Mouse (Mus musculus): ENCODE data around the gene Mettl7a3. TPM values are rescaled to one million over a fixed set of nuclear protein-coding genes. Genes with fewer than 3 reads are reported as not detected.
"Not testable (repeated sequence)": the region's sequence is repeated elsewhere in the genome, so short reads cannot be mapped to it uniquely, and the experiment has no call there.

Mettl7a3 gene
- polyA plus RNA-seq, 1 experiment from 2014 or later: not detected

GRCm38 (mm10) chr15:100337847-100338246 lies 3.1 kb downstream of the Mettl7a3 start:
- not testable (repeated sequence) for H3K9ac ChIP-seq; H3K9me3 ChIP-seq; H3K36me3 ChIP-seq (replicated peaks); H3K4me3 ChIP-seq (replicated peaks); H3K27me3 ChIP-seq; H3K27ac ChIP-seq; H3K4me2 ChIP-seq; H3K4me1 ChIP-seq; ATAC-seq (ENCODE audit: low FRiP score)
- WGBS: 47% methylated on average over 10 of the region's 10 CpGs

- H3K4me2 ChIP-seq; H3K27me3 ChIP-seq; H3K9ac ChIP-seq; H3K4me3 ChIP-seq (replicated peaks); H3K4me1 ChIP-seq; H3K36me3 ChIP-seq (replicated peaks); H3K9me3 ChIP-seq; ATAC-seq (ENCODE audit: low FRiP score); H3K27ac ChIP-seq: not testable (repeated sequence)
- 70% methylated on average over 4 of the region's 5 CpGs for WGBS
Measured at GRCm38 (mm10) chr15:100341314-100341980, 6.7 kb downstream of the Mettl7a3 start.

DNA sequence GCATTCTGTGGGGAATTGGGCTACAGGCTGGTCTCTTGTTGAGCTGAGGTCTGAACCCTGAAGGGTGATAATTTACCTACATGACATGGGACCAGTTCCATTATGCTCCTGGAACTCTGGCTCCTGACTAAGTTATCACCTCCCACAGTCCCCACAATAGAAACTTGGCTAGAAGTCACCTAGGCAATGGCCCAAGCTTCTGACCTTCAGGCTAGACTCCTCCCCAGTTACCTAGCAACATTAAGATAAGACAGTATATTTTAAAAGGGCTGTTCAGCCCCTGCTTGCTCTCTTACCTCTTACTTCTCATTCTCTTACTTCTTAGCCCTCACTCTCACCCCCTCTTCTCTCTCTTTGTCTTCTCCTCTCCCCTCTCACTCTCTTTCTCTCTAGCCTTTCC lies 10.8 kb downstream of the Mettl7a3 start:
- Histone ChIP-seq H3K27ac (no peak overlapping the region), H3K27me3 (no peaks in the 10 kb centered on the region), H3K4me1 (no peaks in the 10 kb centered on the region; the same call in 1 of the 2 replicates), H3K4me2 (no peak overlapping the region), H3K9ac (no peak overlapping the region), H3K9me3 (no peaks in the 10 kb centered on the region), H3K36me3 (replicated peaks) (no peaks in the 10 kb centered on the region), H3K4me3 (replicated peaks) (no peak overlapping the region)
- no peak for ATAC-seq (ENCODE audit: low FRiP score)

DNA sequence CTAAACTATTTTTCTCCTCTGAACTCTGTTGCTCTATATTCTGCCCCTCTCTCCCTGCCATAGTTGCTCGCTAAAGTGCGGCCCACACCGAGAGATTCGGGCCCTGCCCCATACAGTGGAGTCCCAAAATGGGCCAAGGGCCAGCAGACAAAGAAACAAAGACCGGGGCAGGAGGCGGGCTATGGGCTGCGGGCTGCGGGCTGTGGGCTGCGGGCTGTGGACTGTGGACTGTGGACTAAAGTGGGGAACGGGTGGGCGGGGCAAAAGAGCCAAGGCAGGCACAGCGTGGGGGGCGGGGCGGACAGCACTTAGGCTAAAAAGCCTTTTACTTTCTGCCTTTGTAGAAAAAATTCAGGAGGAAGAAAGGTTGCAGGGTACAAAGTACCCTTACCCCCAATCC lies 12.0 kb downstream of the Mettl7a3 start:
- peak overlapping the region; percentile 50; the same call in 1 of the 2 replicates for H3K27ac ChIP-seq
- WGBS: 67% methylated on average over 14 of the region's 14 CpGs
- H3K27me3 ChIP-seq: no peaks in the 10 kb centered on the region
- H3K4me2 ChIP-seq: no peak overlapping the region
- H3K4me3 ChIP-seq (replicated peaks): no peak overlapping the region
- ATAC-seq (ENCODE audit: low FRiP score): no peak
- no peaks in the 10 kb centered on the region for H3K36me3 ChIP-seq (replicated peaks)
- no peaks in the 10 kb centered on the region; the same call in 1 of the 2 replicates for H3K4me1 ChIP-seq
- no peak overlapping the region for H3K9ac ChIP-seq
- no peaks in the 10 kb centered on the region for H3K9me3 ChIP-seq

DNA sequence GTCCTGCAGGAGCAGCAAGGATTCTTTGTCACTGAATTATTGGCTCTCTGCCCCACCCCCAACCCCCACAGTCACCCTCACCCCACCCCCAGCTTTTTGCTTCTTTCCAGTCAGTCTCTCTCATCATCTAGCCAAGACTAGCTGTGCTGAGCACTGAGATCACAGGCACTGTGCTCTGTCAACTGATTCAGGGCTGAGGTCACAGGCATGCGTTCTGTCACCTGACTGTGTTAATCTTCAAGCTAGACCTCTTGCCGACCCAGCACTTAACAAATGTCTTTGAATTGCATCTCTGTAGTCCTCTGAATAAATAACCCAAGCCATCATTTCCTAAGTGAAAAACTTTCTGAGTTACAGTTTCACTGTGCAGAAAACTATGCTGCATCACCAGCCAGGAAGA lies 14.8 kb downstream of the Mettl7a3 start:
- H3K27ac ChIP-seq: no peak overlapping the region
- no peak overlapping the region for H3K4me2 ChIP-seq
- H3K9me3 ChIP-seq: no peaks in the 10 kb centered on the region
- no peak overlapping the region for H3K4me3 ChIP-seq (replicated peaks)
- no peak for ATAC-seq (ENCODE audit: low FRiP score)
- H3K4me1 ChIP-seq: no peaks in the 10 kb centered on the region; the same call in 1 of the 2 replicates
- 59% methylated on average over 2 of the region's 2 CpGs for WGBS
- H3K9ac ChIP-seq: no peak overlapping the region
- H3K27me3 ChIP-seq: no peaks in the 10 kb centered on the region
- H3K36me3 ChIP-seq (replicated peaks): no peaks in the 10 kb centered on the region

DNA sequence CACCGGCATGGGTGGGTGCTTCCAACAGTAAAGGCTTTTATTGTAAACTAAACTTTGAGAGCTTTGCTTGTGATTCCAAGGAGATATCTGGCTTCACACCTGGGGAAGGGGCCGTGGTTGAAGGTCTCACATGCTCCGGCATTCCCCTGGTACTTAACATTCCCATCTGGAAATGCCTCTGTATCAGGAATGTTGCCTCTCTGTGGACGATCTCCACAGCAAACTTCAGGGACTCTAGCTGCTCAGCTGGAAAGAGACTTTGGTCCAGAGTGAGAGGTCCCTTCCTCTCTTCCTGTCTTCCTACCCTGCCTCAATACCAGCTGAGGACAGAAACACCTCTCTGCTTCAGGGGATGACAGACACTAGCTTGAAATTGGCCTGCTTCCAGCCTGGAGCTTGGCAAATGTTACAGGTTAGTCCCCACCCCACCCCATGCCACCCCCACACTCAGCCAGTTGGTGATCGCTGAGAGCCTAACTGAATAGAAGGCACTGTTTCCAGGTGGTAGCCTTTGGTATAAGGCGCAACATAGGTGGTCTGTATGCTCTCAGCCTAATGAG lies 16.9 kb downstream of the Mettl7a3 start:
- H3K36me3 ChIP-seq (replicated peaks): no peaks in the 10 kb centered on the region
- no peaks in the 10 kb centered on the region for H3K9me3 ChIP-seq
- H3K27me3 ChIP-seq: no peaks in the 10 kb centered on the region
- ATAC-seq (ENCODE audit: low FRiP score): no peak
- H3K9ac ChIP-seq: no peak overlapping the region
- no peak overlapping the region for H3K27ac ChIP-seq
- H3K4me1 ChIP-seq: no peaks in the 10 kb centered on the region; the same call in 1 of the 2 replicates
- 78% methylated on average over 6 of the region's 6 CpGs for WGBS
- H3K4me3 ChIP-seq (replicated peaks): no peak overlapping the region
- H3K4me2 ChIP-seq: no peak overlapping the region

DNA sequence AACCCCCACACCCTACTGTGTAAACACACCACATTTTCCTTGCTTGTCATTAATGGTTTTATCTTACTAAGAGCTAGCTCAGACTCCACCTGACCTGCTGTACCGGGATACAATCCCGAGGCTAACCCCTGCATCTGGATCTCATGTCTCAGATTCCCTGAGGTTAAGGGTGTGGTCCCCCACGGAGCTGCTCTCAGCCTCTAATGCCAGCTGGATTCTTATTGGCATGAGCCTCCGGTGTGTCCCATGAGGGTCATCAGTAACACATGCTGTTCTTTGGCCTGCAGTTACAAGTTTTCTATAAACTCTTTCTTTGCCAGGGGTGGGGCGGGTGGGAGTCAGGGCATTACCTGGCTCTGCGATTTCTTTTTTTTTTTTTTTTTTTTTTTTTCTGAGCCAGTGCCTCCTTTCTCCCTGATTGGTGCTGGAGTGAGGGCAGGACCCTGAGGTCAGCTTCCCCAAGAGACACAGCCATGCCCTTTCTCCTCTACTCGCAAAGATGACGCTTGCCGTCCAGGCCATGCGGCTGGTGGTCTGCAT lies 18.1 kb downstream of the Mettl7a3 start, which contains the start of the genes Methig1 and Mettl7a2:
Gene Methig1 (plus strand): TSS at position 439 of the 540 bp plus-strand sequence.
Gene Mettl7a2 (plus strand): TSS at position 490 of the 540 bp plus-strand sequence.
- H3K4me1 ChIP-seq: no peaks in the 10 kb centered on the region
- no peaks in the 10 kb centered on the region for H3K9me3 ChIP-seq
- H3K4me2 ChIP-seq: no peak within 1 kb of the TSS
- H3K36me3 ChIP-seq (replicated peaks): no peaks in the 10 kb centered on the region
- H3K27ac ChIP-seq: no peak within 1 kb of the TSS
- no peaks in the 10 kb centered on the region for H3K27me3 ChIP-seq
- no peak within 1 kb of the TSS for H3K4me3 ChIP-seq (replicated peaks)
- 93% methylated on average over 9 of the region's 10 CpGs for WGBS
- no peak for ATAC-seq (ENCODE audit: low FRiP score)
- no peak within 1 kb of the TSS for H3K9ac ChIP-seq

DNA sequence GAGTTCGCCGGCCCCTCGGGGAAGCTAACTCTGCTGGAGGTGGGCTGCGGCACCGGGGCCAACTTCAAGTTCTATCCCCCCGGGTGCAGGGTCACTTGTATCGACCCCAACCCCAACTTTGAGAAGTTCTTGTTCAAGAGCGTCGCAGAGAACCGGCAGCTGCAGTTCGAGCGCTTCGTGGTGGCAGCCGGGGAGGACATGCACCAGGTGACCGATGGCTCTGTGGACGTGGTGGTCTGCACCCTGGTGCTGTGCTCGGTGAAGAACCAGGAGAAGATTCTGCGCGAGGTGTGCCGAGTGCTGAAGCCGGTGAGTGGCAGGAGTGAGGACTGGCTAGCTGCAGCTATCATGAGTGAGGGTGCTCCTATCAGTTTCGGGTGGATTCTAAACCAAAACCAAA lies 18.7 kb downstream of the Mettl7a3 start:
- H3K4me3 ChIP-seq (replicated peaks); H3K27ac ChIP-seq; H3K9ac ChIP-seq; H3K4me1 ChIP-seq; H3K36me3 ChIP-seq (replicated peaks); H3K9me3 ChIP-seq; H3K4me2 ChIP-seq; H3K27me3 ChIP-seq; ATAC-seq (ENCODE audit: low FRiP score): not testable (repeated sequence)
- 94% methylated on average over 22 of the region's 22 CpGs for WGBS

GRCm38 (mm10) chr15:100355876-100356275 lies 21.1 kb downstream of the Mettl7a3 start:
- no peak overlapping the region for H3K4me3 ChIP-seq (replicated peaks)
- H3K9ac ChIP-seq: no peak overlapping the region
- 88% methylated on average over 5 of the region's 5 CpGs for WGBS
- H3K4me1 ChIP-seq: no peaks in the 10 kb centered on the region
- no peak overlapping the region for H3K27ac ChIP-seq
- H3K4me2 ChIP-seq: no peak overlapping the region
- no peaks in the 10 kb centered on the region for H3K9me3 ChIP-seq
- no peaks in the 10 kb centered on the region for H3K36me3 ChIP-seq (replicated peaks)
- ATAC-seq (ENCODE audit: low FRiP score): no peak
- H3K27me3 ChIP-seq: no peaks in the 10 kb centered on the region

GRCm38 (mm10) chr15:100364242-100364641 lies 29.5 kb downstream of the Mettl7a3 start, which contains the start of gene Higd1c:
Higd1c (plus strand) TSS chr15:100364542.
- no peaks in the 10 kb centered on the region for H3K27me3 ChIP-seq
- H3K4me3 ChIP-seq (replicated peaks): no peak within 1 kb of the TSS
- no peak for ATAC-seq (ENCODE audit: low FRiP score)
- H3K4me2 ChIP-seq: no peak within 1 kb of the TSS
- H3K9ac ChIP-seq: no peak within 1 kb of the TSS
- H3K4me1 ChIP-seq: no peaks in the 10 kb centered on the region
- no peaks in the 10 kb centered on the region for H3K36me3 ChIP-seq (replicated peaks)
- no peak within 1 kb of the TSS for H3K27ac ChIP-seq
- WGBS: 81% methylated on average over 7 of the region's 7 CpGs
- H3K9me3 ChIP-seq: no peaks in the 10 kb centered on the region

DNA sequence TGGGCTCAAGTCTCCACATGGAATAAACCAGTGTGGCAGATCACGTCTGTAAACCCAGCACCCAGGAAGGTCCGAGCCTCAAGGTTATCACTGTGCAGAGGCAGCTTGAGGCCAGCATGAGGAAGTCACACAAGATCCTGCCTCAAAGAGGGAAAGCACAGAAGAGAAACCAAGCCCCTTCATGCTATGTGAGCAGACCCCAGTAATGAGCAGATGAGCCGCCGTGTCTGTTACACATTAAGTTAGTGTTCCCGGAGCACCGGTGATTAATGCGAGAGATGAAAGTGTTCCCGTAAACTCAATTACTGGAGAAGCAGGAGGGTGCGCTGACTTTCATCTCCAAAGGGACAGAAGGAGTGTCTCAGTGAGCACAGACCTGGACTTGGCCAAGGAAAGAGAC lies 31.2 kb downstream of the Mettl7a3 start:
- 77% methylated on average over 9 of the region's 9 CpGs for WGBS
- not testable (repeated sequence) for H3K9me3 ChIP-seq; H3K27ac ChIP-seq; H3K27me3 ChIP-seq; H3K36me3 ChIP-seq (replicated peaks); H3K4me2 ChIP-seq; ATAC-seq (ENCODE audit: low FRiP score); H3K9ac ChIP-seq; H3K4me1 ChIP-seq; H3K4me3 ChIP-seq (replicated peaks)

- ATAC-seq (ENCODE audit: low FRiP score): no peak
- whole genome bisulfite sequencing: 89% methylated on average over 7 of the region's 7 CpGs
- no peak overlapping the region for H3K4me2 ChIP-seq
- H3K9ac ChIP-seq: no peak overlapping the region
- no peak overlapping the region for H3K4me3 ChIP-seq (replicated peaks)
- H3K9me3 ChIP-seq: no peaks in the 10 kb centered on the region
- no peaks in the 10 kb centered on the region for H3K27me3 ChIP-seq
- no peak overlapping the region for H3K27ac ChIP-seq
- no peaks in the 10 kb centered on the region for H3K36me3 ChIP-seq (replicated peaks)
- no peaks in the 10 kb centered on the region for H3K4me1 ChIP-seq
Measured at GRCm38 (mm10) chr15:100367119-100367518, 32.4 kb downstream of the Mettl7a3 start.

- H3K36me3 ChIP-seq (replicated peaks): no peaks in the 10 kb centered on the region
- no peak for ATAC-seq (ENCODE audit: low FRiP score)
- H3K9me3 ChIP-seq: 0 out of 2 replicates have a peak, but pooled peaks cover 7% of the 10 kb centered on the region
- H3K9ac ChIP-seq: no peak overlapping the region
- H3K4me2 ChIP-seq: no peak overlapping the region
- H3K4me1 ChIP-seq: no peaks in the 10 kb centered on the region
- no peak overlapping the region for H3K4me3 ChIP-seq (replicated peaks)
- H3K27me3 ChIP-seq: no peaks in the 10 kb centered on the region
- no peak overlapping the region for H3K27ac ChIP-seq
- 43% methylated on average over 5 of the region's 5 CpGs for WGBS
Measured at GRCm38 (mm10) chr15:100375066-100375465, 40.3 kb downstream of the Mettl7a3 start.
